Mouse (Mus musculus) C2C12 (cell line): ENCODE results near the gene Pdcl3. TPM values are rescaled to one million over a fixed set of nuclear protein-coding genes. Genes with fewer than 3 reads are reported as not detected.

Experiments
- H3K27me3 ChIP-seq: one replicate; pipeline ENCODE4 v1.6.1; 2011; ENCODE audit not compliant: control insufficient read depth, insufficient read depth, insufficient read length
- H3K36me3 ChIP-seq: one replicate; pipeline ENCODE4 v1.6.1; 2011; ENCODE audit not compliant: control insufficient read depth, insufficient read depth
- H3K4me3 ChIP-seq: one replicate; pipeline ENCODE4 v1.5.1; 2011; ENCODE audit warnings: mild to moderate bottlenecking, control low read depth; ENCODE audit not compliant: poor library complexity, insufficient read depth, severe bottlenecking
- H3K79me2 ChIP-seq: one replicate; pipeline ENCODE4 v1.6.1; 2011; ENCODE audit not compliant: control insufficient read depth, insufficient read depth
- H3K79me3 ChIP-seq: one replicate; pipeline ENCODE4 v1.6.1; 2011; ENCODE audit warnings: low read depth, control low read depth
- H3ac ChIP-seq: one replicate; pipeline ENCODE3; 2011; ENCODE audit warnings: low read depth; ENCODE audit not compliant: control insufficient read depth, insufficient read length
- CEBPB ChIP-seq: IDR thresholded peaks from one replicate; pipeline ENCODE4 v1.6.1; 2011; ENCODE audit warnings: low read depth, mild to moderate bottlenecking, control low read depth, moderate library complexity
- CTCF ChIP-seq: IDR thresholded peaks from one replicate; pipeline ENCODE4 v1.5.1; 2011; ENCODE audit not compliant: control insufficient read depth, insufficient read depth, insufficient read length
- FOSL1 ChIP-seq: IDR thresholded peaks from one replicate; pipeline ENCODE4 v1.8.0; 2011; ENCODE audit warnings: mild to moderate bottlenecking, low read length; ENCODE audit not compliant: poor library complexity, insufficient read depth, severe bottlenecking
- MAX ChIP-seq: IDR thresholded peaks from one replicate; pipeline ENCODE4 v1.6.1; 2011; ENCODE audit warnings: mild to moderate bottlenecking, control low read depth
- MYOD1 ChIP-seq: IDR thresholded peaks from one replicate; pipeline ENCODE4 v1.6.1; 2011; ENCODE audit warnings: low read depth; ENCODE audit not compliant: control insufficient read depth, insufficient read length
- MYOG ChIP-seq: IDR thresholded peaks from one replicate; pipeline ENCODE4 v1.6.1; 2011; ENCODE audit not compliant: control insufficient read depth, insufficient read length; ENCODE audit errors: extremely low read depth
- USF1 ChIP-seq: IDR thresholded peaks from one replicate; pipeline ENCODE4 v1.6.1; 2011; ENCODE audit warnings: low read depth, mild to moderate bottlenecking, control low read depth, moderate library complexity
- polyA plus RNA-seq: library from polyadenylated mRNA; unstranded; fragments of >200 nt; fragmentation: generic; extraction: Trizol; gene quantifications from one replicate; pipeline ENCODE4 v1.2.1, GENCODE M21; 2012; ENCODE audit warnings: missing spikeins

Gene Pdcl3
- polyA plus RNA-seq, 1 experiment, result 98.7 TPM

- Histone ChIP-seq H3K79me2 (peaks cover 57% of the 10 kb centered on the region), H3K79me3 (peaks cover 31% of the 10 kb centered on the region), H3K27me3 (no peaks in the 10 kb centered on the region), H3K36me3 (peaks cover 19% of the 10 kb centered on the region), H3ac (peak overlapping the region; percentile 52), H3K4me3 (peak overlapping the region; percentile 65)
- TF ChIP-seq CTCF, result no peak
- no peak for TF ChIP-seq FOSL1
- no peak for TF ChIP-seq CEBPB
- TF ChIP-seq USF1, result no peak
- TF ChIP-seq MYOD1, result no peak
- TF ChIP-seq MYOG, result no peak
- no peak for TF ChIP-seq MAX
Observed at GRCm38 (mm10) chr1:38988357-38988756, 2.9 kb downstream of the Pdcl3 start.

DNA sequence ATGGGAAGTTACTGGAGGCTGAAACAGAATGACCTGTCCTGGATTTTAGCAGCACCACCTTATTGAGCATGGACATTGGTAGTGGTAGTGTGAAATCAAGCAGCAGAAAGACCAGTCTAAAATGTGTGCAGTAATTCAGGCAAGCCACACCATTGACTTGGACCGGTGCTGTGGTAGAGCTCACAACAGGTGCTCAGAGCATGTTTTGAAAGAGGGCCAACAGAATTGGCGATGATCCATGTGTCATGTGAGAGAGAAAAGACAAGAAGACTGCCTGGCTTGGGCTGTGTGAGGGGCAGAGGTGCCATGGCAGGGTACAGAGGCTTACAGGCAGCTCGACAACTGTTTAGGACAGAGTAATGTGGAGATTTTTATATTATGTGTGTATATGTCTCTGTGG, 7.0 kb downstream of the Pdcl3 start:
- H3ac ChIP-seq, result no peak overlapping the region
- TF ChIP-seq MAX (no peak), MYOD1 (peak; percentile 5)
- H3K36me3 ChIP-seq, result peaks cover 57% of the 10 kb centered on the region
- H3K27me3 ChIP-seq, result no peaks in the 10 kb centered on the region
- H3K4me3 ChIP-seq, result no peak overlapping the region
- peaks cover 59% of the 10 kb centered on the region for H3K79me2 ChIP-seq
- peaks cover 31% of the 10 kb centered on the region for H3K79me3 ChIP-seq

- no peak overlapping the region for H3K4me3 ChIP-seq
- no peaks in the 10 kb centered on the region for H3K79me3 ChIP-seq
- H3K36me3 ChIP-seq, result peaks cover 19% of the 10 kb centered on the region
- no peaks in the 10 kb centered on the region for H3K27me3 ChIP-seq
- no peak overlapping the region for H3ac ChIP-seq
- TF ChIP-seq CEBPB (no peak), CTCF (peak; percentile 47), MYOG (no peak), FOSL1 (no peak), MYOD1 (no peak)
- no peaks in the 10 kb centered on the region for H3K79me2 ChIP-seq
Observed at GRCm38 (mm10) chr1:39001106-39001505, 15.7 kb downstream of the Pdcl3 start.

DNA sequence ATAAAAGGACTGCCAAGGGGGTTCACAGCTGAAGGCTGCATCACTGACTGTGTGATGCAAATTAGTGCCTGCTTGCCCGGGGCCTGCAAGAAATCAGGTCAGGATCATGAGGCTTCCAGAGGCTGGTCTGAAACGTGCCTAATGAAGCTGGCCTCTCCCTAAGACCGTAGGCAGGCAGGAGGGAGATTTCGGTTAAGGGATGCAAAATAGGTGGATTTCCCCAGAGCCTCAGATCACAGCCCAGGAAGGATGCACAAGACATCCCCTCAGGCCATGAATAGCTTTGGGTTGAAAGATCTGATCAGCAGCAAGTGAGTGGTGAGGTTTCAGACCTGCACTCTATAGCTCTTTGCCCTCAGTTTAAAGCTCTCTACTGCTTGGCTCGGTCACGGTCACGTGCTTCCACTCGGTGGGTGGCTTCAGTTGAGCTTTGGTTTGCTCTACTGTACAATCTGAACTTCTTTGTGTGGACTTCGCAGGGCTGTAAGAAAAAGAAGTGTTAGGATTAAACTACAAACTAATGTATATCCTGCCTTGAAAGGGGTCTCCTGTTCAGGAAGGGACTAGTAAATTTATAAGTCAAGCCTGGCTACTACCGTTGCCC, 20.4 kb downstream of the Pdcl3 start:
- no peak overlapping the region for H3K4me3 ChIP-seq
- TF ChIP-seq CEBPB (no peak), CTCF (no peak), MYOG (no peak), FOSL1 (no peak), MYOD1 (no peak), USF1 (no peak), MAX (no peak)
- no peaks in the 10 kb centered on the region for H3K27me3 ChIP-seq
- H3ac ChIP-seq, result no peak overlapping the region
- no peaks in the 10 kb centered on the region for H3K79me2 ChIP-seq
- no peaks in the 10 kb centered on the region for H3K79me3 ChIP-seq
- H3K36me3 ChIP-seq, result no peaks in the 10 kb centered on the region

GRCm38 (mm10) chr1:39006830-39007829, 21.7 kb downstream of the Pdcl3 start:
- TF ChIP-seq CEBPB (no peak), MYOG (no peak), USF1 (no peak), MYOD1 (no peak), CTCF (no peak), FOSL1 (no peak), MAX (no peak)
- Histone ChIP-seq H3K27me3 (no peaks in the 10 kb centered on the region), H3K79me3 (no peaks in the 10 kb centered on the region), H3K36me3 (no peaks in the 10 kb centered on the region), H3K4me3 (no peak overlapping the region), H3K79me2 (no peaks in the 10 kb centered on the region), H3ac (no peak overlapping the region)

GRCm38 (mm10) chr1:39010583-39011021, 25.2 kb downstream of the Pdcl3 start:
- H3K4me3 ChIP-seq, result no peak overlapping the region
- no peaks in the 10 kb centered on the region for H3K79me2 ChIP-seq
- H3ac ChIP-seq, result no peak overlapping the region
- no peaks in the 10 kb centered on the region for H3K79me3 ChIP-seq
- TF ChIP-seq MYOG, result no peak
- TF ChIP-seq FOSL1, result no peak
- peak; percentile 24 for TF ChIP-seq CTCF
- TF ChIP-seq MAX, result no peak
- TF ChIP-seq USF1, result no peak
- no peak for TF ChIP-seq CEBPB
- TF ChIP-seq MYOD1, result peak; percentile 6
- no peaks in the 10 kb centered on the region for H3K27me3 ChIP-seq
- no peaks in the 10 kb centered on the region for H3K36me3 ChIP-seq
